Mouse (Mus musculus) spleen, adult 12 weeks (tissue): Measurements from ENCODE around the gene Ripply3.

ENCODE experiments used
- DNase-seq: peaks from one replicate; pipeline ENCODE4 v3.0.0; 2022; ENCODE audit warnings: low spot score

The Ripply3 gene

DNA sequence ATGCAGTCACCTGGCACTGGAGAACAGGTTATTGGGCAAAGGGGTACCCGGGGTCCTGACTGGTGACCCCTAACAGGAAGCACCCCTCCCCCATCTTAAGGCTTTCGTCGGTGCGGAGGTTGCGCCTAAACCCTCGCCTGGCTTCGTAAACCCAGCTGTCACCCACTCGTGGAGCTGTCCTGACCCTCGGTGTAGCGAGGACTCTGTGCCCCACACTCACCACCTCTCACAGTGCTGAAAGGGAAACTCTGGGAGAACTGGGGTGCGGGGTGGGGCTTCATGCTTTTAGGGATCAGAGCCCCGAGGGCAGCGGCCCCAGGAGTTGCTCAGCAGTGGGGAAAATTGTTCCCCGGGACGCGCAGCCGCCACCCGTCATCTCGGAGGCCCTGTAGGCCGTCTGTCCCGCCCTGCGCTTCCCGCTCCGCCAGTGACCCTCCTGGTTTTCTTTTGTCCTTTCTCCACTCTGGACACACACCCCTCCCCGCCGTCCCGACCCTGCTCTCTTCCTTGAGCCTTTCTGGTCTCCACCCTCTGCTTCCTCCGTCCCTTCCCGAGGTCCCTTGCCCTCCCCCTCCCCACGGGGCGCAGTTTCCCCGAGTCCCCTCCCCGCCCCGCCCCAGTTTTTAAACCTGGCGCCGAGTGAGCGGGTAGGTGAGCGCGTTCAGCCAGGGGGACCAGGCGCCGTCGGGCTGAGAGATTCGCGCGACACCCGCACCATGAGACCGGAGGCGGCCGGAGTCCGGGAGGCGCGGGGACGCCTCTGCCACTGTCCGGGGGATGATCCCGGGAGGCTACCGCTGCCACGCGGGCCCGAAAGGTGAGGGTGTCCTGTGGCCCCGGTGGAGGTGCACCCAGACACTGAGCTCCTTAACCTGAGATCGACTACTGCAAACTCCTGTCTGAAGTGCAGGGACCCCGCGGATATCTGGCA lies at the start of gene Ripply3:
Gene Ripply3 (plus strand): TSS at position 640 of the 931 bp plus-strand sequence.
- no peak for DNase-seq

DNA sequence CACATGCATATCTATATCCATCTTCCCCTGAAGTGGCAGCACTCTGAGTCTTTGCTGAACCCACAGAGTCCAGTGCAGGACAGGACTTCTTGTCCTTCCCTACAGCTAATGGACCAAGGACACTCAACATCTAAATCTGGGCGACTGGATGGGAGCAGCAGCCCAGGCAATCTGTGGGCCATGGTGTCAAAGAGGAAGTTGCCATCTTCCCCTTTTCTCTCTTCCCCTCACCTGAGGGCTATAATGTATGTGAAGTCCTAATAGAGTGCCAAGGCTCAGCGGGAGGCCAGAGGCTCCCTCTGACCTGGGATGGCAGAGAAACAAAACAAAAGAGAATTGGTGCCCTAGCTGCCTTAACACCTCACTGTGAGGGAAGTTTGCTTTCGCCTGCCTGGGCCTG lies 44.2 kb upstream of the Ripply3 start:
- no peak for DNase-seq

DNA sequence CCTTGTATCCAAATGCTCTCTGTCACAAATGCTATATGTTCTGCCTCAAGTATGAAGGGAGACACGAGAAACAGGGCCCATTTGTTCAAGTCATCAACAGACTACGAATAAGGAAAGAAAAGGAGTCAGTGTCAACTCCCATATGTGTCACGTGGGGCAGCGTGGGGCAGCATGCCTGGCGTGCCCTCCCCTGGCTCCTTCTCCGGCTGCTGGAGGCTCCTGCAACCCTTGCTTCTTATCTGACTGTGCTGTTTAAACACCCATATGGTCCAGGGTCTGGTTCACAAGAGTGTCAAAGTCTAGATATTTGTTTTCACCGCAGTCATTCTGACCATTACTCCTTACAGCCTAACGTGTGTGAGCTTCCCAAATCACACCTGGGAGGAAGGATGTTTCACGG lies 40.4 kb upstream of the Ripply3 start:
- no peak for DNase-seq

DNA sequence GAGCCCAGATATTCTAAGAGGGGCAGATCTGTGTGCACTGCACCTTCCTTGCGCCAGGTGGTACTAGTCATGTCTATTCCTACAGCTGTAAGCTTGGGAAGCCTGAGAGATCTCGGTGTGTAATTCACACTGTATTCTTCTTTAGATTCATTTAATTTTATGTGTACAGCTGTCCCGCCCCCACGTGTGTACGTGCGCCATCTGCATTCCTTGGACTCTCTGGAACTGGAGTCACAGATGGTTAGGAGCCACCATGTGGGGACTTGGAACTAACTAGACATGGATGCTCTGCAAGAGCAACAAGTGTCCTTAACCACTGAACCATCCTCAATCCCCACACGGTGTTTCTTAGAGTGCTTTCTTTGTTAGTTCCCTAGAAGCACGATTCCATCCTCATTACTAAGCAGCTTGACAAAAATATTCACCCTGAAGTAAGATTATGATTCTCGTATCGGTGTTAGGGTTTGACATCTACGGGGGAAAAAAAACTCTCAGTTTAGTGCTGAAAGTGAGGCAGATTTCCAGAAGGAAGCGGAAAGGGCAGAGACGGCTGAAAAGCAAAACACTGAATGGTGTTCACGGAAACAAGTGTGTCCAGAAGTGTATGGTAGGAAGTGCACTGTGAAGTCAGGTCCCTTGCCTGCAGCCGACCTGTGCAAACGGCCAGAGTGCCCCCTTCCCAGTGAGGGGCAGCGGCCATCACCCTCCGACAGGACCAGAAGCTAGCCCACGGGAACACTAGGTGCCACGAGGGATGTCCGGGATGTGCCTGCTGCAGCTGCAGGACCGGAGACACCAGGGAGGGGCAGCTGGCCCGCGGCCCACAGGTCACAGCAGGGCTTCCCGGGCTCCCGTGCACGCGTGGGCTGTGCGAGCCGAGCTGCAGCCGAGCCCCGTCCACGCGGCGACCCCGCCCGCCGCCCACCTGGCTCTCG lies 38.8 kb upstream of the Ripply3 start:
- no peak for DNase-seq

DNA sequence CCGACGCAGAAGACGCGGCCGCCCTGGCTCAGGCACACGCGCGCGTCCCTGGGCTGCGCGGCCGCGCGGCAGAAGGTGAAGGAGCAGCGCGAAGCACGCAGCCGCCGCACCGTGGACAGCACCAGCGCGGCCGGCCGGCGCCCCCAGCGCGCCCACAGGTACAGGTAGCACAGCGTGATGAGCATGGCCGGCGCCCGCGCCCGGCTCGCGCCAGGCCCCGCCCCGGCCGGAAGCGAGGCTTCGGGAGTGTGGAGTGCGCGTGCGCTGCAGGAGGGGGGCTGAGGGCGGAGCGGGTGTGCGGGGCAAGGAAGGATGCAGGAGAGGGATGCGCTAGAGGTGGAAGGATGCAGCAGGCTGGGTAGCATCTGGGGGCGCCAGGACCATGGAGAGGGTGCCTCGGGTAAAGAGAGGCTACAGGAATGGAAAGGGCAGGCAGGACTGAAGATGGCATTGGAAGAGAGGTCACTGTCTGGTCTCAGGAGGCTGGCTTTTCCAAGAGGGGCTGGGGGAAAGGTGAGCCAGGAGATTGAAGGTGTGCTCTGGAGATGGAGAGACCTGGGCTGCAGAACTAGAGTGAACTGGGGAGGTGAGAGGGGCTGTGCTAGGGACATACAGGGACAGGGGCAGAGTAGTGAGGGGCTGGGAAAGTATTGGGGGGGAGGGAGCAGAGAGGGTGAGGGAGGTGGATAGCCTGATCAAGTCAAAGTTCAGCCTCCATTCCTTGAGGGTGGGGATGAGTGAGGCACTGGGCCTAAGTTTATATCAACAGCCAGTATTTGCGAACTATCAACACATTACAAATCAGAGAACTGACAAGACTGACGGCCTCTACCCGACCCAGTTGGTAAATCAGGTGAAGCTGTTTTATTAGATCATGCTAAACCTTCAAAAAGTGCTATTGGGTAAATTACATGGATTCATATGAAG lies 37.9 kb upstream of the Ripply3 start:
- peak; percentile 53 for DNase-seq

DNA sequence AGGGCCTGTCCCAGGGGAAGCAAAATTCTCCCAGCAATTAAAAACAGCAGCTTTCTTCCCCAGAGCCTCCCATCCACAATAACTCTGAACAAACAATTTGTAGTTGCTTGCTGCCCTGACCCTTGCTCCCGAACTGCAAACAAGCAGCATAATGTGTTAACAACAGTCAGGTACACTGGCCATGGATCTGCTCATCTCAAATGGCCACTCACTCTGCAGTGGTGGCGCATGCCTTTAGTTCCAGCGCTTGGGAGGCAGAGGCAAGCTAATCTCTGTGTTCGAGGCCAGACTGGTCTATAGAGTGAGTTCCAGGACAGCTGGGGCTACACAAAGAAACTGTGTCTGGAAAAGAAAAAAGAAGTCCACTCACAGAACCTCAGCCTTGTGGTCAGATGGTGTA lies 37.1 kb upstream of the Ripply3 start:
- DNase-seq = no peak

DNA sequence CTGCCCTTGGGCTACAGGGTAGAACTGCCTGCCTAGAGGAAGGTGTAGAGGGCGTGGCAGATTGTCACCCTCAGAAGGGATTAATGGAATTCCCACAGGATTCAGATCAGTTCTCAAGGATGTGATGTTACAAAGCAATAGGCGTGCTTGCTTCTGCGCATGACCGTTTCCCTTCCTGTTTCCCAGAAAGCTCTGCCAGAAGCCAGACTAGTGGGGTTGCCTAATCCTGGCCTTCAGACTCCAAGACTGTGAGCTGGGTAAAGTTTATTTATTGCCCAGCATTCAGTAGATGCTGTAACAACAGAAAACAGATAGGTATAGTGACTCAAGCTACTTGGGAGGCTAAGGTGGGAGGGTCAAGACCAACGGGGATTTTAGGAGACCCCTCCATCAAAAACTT lies 30.1 kb upstream of the Ripply3 start:
- DNase-seq = no peak

DNA sequence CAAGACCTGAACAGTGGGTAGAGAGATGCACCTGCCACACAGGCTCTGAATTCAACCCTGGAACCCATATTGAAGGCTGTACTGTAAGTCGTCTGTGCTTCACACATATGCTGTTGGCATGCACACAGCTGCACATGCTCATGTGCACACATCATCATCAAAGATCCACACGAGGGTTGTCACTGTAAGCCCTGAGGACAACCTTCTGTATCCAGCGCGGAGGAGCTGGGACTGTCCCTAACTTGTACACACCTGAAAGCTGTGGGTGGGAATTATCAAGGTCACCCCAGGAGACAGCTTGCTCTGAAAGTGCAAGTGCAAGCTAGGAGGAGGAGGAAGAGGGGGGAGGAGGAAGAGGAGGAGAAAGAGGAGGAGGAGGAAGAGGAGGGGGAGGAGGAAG lies 29.0 kb upstream of the Ripply3 start:
- DNase-seq = no peak

DNA sequence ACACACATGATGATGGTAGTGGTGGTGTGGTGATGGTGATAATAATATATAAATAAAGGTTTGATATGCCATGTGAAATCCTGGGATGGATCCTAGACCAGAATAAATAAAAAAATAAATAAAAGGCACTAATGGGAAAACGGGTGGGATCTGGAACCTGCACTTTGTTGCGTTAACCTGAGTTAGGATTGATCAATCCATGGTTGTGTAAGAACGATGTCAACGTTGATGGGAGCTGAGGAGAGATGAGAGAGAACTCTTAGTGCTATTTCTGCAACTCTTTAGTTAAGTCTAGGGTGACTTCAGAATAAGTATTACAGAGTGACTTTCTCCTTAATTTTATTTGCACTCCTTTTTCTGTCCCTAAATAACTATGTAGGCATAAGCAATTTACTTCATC lies 27.0 kb upstream of the Ripply3 start:
- DNase-seq = no peak

DNA sequence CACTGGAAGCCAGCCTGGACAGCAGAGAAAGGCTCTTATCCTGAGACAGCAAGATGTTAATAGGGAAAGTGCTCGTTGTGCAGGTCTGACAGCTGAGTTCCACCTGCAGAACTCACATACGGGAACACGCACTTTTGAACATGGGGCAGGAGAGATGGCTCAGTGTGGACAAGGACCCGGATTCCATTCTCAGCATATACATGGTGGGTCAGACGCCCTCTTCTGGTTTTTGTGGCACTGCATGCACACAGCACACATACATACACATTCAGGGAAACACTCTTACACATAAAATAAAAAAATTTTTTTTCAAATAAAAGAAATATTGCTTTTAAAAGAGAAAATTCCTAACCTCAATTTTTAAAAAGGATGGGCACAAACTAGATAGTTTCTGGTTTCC lies 26.5 kb upstream of the Ripply3 start:
- no peak for DNase-seq

DNA sequence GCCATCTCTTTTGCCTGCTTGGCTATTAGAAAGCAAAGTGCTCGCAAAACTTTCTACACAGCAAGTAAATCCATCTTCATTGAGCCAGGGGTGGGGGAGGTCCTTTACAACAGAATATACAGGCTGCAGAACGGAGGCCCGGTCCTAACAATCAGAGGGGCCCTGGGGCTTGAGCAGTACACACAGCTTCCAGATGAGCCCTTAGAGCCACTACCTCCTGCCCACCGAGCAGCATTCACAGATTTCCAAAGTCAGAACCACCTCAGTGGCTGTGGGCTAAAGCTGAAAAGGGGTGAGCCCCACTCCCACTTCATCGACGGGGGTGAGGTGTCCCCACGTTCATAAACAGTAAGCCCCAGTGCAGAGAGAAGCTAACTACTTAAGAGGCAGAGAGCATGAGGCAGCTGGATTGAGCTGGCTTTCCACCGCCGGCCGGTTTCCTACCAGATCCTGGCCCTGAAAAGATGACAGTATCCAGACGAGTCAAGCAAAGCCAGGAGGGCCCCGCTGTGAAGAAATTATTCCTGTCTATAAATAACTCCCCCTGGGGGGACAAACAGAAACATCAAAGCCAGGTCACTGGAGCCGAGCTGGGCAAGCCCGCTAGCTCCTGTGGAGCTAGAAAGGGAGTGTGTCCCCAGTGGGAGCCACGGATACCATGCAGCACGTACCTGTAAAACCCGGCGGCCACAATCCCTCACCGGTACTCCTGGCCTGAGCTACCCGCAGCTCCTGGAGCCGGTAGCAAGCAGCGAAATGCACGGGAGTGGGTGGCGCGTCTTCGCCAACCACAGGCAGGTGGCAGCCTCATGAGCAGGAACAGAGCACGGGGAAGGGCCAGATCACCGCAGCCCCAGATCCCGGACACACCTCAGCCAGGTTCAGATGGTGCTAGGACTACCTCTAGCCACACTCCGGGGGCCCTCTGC lies 25.7 kb upstream of the Ripply3 start:
- DNase-seq = no peak

DNA sequence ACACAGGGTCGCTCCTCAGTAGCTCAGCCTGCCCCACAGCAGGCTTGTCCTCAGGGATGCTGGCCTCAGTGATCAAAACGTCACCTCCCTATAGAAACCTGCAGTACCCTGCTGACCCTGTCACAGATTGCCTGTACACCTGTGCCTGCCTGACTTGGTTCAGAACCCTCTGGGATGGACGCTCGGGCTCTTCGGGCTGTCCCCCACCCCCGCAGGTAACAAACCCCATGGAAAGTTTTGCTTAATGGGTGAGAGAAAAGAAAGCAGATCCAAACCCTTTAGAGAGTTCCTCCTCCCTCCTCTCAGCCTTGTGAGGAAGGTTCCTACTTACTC lies 25.1 kb upstream of the Ripply3 start:
- DNase-seq = no peak

DNA sequence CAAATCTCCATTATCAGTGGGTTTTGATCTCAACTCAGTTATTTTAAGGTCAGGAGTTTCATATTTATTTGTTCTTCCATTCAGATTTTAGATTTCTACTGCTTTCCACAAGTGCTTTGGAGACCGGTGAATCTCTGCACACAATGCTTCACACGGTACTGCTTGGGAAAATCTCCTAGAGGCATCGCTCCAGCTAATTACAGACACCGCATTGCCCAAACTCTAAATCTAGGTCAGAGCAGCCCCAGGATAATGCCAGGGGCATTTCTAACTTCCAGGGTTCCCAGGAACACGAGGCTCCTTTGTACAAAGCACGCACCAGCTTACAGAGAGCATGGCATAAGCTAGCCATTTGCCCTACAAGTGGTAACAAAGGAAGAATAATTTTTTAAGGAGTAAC lies 20.7 kb upstream of the Ripply3 start:
- no peak for DNase-seq

DNA sequence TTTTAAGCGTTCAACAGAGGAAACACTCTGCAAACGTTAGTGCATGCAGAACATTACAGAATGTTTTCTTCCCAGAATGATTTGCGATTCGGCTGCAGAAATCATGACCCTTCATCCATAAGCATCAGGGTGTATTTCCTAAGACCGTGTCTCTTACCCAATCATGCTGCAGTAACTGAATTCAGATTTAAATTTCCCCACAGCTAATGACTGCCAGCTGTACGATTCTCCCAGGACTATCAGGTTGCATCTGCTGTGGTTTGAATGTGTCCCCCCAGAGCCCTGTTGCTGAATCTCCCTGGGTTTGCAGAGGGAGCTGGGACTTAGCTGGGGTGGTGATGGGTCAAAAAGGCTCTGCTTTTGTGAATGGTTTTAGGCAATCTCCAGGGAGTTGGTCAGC lies 20.3 kb upstream of the Ripply3 start:
- DNase-seq = no peak

DNA sequence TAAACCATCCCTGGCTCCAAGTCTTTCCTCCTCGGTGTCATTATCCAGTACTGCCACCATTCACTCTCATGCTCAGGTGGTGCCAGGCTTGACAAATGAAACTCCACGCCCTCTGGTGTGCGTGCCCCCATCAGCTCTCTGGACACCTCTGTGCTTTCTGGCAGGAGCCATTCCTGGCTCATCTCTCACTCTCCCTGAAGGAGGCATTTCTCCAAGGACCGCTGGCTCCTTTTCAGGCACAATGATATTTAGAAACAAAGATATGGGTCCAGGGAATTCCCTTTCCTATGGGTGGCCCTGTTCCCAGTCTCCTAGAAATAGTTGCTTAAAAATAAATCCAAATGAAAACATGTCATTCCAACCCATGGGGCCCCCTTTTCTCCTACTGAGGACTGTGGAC lies 19.2 kb upstream of the Ripply3 start:
- no peak for DNase-seq

DNA sequence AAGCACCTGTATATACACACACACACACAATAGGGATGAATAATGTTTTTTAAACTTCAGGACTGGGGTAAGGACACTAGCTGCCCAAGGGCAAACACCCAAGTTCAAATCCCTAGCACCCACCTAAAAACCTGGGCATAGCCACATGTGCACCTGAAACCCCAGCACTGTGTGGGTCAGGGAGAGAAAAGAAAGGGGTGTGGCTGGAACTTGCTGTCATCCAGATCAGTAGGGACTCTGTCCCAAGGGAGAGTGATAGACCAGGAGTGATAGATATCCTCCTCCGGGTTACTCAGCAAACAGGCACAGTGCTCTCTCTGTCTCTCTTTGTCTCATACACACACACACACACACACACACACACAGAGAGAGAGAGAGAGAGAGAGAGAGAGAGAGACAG lies 16.8 kb upstream of the Ripply3 start:
- no peak for DNase-seq

DNA sequence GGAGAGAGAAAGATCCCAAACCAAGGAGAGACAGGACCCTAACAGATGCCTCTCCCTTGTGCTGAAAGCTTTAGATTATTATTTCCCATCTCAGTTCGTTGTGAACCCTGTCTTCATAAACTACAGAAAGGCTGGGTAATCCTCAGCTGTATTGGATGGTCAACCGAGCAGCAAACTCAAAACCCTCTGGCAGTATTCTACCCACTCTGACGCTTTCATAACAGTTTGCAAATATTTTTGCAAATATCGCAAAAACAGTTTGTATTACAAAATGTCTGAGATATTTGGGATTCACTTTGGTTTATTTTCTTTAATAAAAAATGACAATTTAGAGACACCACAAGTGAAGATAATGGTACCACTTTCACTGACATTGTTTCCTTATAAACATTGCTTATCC lies 16.3 kb upstream of the Ripply3 start:
- no peak for DNase-seq

DNA sequence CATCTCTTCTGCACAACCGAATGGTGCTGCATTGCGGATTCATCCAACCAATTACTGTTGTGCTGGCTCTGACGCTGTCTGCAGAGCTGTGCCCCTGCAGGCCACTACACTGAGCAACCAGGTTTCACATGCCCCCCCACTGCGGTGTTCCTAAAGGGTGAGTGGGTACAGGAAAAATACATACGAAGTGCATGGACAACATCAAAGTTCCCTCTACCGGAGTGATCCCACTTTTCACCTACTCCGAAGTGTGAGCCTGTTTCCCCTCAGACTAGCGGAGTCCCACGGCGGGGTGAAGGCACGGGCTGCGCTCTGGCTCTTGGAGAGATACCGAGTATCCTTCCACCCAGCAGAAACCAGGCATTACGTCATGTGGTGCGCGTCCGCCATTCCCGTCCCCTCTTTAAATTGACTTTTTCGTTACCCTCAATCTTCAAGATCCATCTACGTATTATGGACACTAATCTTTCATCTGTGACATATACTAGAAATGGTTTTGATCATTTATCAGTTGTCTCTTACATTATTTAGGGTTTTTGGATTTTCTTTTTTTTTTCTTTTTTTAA lies 15.5 kb upstream of the Ripply3 start:
- DNase-seq = peak; percentile 74

DNA sequence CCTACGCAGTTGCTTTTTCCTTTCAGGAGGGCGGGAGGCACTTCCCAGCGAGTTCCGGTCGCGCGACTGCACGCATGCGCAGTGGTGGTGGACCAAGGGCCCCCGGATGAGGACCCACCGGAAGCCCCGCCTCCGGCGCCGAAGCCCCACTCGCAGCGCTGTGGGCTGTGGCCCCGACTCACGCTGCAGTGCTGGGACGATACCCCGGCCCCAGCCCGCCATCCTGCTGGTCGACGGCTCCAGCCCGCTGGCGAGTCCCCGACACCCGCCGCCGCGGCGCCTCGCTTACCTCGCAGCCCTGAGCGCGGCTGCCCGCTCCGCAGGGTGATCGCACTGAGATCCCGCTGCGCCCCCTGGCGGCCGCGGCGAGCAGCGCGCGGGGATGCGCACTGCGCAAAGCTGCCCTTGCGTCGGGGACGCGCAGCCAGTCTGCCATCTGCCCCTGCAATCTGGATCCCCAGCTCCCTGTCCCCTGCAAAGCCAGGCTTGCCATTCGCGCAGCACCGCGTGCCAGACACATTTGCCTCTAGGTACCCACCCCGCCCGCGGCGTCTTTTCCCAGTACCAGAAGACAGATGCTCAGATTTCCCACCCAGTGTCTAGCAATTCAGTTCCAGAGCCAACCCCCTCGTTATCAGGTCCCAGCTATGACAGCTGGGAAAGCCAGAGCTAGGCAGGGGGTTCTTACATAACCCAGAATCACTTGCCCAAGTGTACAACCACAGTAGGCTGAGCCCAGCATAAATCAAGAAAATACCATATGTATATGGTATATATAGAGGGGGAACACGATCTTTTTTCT lies 14.8 kb upstream of the Ripply3 start, which contains the start of gene Hlcs:
Gene Hlcs (minus strand): TSS at position 343 of the 802 bp plus-strand sequence.
- DNase-seq = peak; percentile 95

DNA sequence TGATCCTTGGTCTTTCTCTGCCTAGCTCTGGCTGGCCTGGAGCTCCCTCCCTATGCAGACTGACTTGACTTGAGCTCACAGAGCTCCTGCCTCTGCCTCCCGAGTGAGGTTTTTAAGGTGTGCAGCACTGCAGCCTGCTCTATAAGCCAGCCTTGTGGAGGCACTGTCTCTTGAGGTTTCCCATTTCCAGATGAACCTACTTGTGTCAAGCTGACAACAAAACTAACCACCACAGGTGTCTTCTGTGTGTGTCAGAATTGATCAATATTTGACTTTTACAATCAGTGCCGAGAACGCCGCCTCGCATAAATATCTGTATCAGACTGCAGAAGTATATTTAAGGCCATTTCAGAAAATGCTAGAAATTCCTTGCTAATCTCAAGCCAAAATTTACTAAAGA lies 13.6 kb upstream of the Ripply3 start:
- no peak for DNase-seq
